Mouse (Mus musculus) macrophage (primary cell): ENCODE measurements around the gene Itga2. TPM values are rescaled to one million over a fixed set of nuclear protein-coding genes. Genes with fewer than 3 reads are reported as not detected.

ENCODE experiments used
- H3K27ac ChIP-seq: fragments of 350-480 bp; formaldehyde crosslinking; 2 replicates; pipeline ENCODE4 v1.9.0; 2021
- H3K36me3 ChIP-seq: fragments of 350-480 bp; formaldehyde crosslinking; 2 replicates; pipeline ENCODE4 v1.9.0; 2021; ENCODE audit errors: inconsistent target
- H3K4me3 ChIP-seq: fragments of 350-480 bp; formaldehyde crosslinking; 2 replicates; pipeline ENCODE4 v1.9.0; 2021; ENCODE audit errors: inconsistent target
- H3K79me2 ChIP-seq: fragments of 350-480 bp; formaldehyde crosslinking; 2 replicates; pipeline ENCODE4 v1.9.0; 2021; ENCODE audit errors: inconsistent target
- WGBS: methylation state at CpG from one replicate; pipeline ENCODE4 v1.1.7; 2026; ENCODE audit warnings: inconsistent platforms; ENCODE audit not compliant: missing documents; 5-methylcytosine and 5-hydroxymethylcytosine counted together
- polyA plus RNA-seq: library from polyadenylated mRNA; stranded (reverse); fragments of 250-400 nt; gene quantifications from 3 replicates; pipeline ENCODE4 v1.2.4, GENCODE M21; 2018; ENCODE audit warnings: inconsistent platforms
- total RNA-seq, 78 experiments: library from RNA; depleted of rRNA; stranded (reverse); fragments of 250-400 nt; gene quantifications; 1 replicate in 9 of 78; 2 replicates in 24 of 78; 3 replicates in 43 of 78; 4 replicates in 2 of 78; pipeline ENCODE4 v1.2.4; 2018; ENCODE audit warnings: inconsistent platforms in 56 of 78

Gene Itga2
- 1 to 10 TPM in 1 of 26 experiments, under 1 TPM in 6, not detected in 19; 0.11 to 1.0 (median 0.15) TPM for total RNA-seq (2018; cell fraction: chromatin; rRNA removed)
- total RNA-seq (2018; cell fraction: cytosol; rRNA removed) = under 1 TPM in 17 of 26 experiments, not detected in 9; under 0.01 to 0.41 (median 0.04) TPM
- total RNA-seq (2018; cell fraction: nucleus; rRNA removed) = under 1 TPM in 12 of 26 experiments, not detected in 14; 0.07 to 0.83 (median 0.14) TPM
- polyA plus RNA-seq = 0.02 to 0.09 TPM in 2 of 3 replicates, not detected in the other

DNA sequence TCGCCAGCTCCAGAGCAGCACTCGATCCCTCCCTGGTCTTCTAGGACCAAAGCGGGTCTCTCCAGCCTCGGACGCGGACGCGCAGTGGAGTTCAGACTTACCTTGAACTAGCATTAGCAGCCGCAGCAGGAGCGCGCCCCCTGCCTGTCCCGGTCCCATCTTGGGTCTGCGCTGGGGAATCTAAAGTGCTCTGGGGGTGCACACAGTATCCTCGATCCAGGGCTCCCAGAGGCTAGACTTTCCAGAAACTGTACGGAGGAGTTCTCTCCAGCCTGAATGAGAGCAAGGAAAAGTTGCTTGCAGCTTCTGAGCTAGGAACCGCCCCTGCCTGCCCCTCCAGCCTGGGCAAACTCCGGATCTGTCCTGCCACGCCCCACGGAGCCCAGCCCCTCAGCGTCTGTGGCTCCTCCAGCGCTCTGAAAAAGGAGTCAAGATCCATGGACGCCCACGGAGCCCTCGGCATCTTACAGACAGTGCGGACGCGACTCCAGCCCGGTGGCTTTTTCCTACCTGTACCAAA lies at the start of gene Itga2:
Gene Itga2, minus strand, starts transcription at position 326 of the 520 bp plus-strand sequence.
- WGBS = 2% methylated on average over 28 of the region's 28 CpGs
- Histone ChIP-seq H3K4me3 (peak within 1 kb of the TSS; percentile 28), H3K36me3 (no peaks in the 10 kb centered on the region), H3K27ac (no peak within 1 kb of the TSS), H3K79me2 (no peaks in the 10 kb centered on the region)

DNA sequence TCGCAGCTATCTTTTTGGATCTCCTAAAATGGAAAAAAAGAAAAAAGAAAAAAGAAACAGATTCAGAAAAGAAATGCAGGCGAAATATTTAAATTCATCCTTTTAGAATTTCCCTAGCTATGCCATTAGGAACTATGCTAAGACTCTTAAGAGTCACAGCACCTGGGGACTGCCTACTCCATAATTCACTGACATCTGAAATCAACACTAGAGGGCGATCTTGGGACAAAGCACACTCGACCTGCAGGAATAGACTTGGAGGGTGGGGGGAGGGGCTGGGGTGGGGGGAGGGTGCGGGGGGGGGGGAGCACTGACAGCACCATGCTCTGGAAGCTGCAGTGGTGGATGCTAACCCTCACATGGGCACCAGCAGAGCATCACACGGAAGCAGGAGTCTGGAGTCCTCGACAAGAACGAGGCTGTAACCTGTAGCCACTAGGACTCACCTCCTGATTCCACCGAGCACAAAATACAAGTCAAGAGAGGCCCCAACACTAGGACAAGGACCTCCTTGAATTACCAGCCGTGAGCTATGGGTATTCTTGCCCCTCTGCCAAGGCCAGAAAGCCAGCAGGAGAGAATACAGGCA lies 49.0 kb upstream of the Itga2 start:
- Histone ChIP-seq H3K27ac (no peak overlapping the region), H3K36me3 (no peaks in the 10 kb centered on the region), H3K79me2 (no peaks in the 10 kb centered on the region), H3K4me3 (no peak overlapping the region)
- WGBS = 66% methylated on average over 9 of the region's 10 CpGs

DNA sequence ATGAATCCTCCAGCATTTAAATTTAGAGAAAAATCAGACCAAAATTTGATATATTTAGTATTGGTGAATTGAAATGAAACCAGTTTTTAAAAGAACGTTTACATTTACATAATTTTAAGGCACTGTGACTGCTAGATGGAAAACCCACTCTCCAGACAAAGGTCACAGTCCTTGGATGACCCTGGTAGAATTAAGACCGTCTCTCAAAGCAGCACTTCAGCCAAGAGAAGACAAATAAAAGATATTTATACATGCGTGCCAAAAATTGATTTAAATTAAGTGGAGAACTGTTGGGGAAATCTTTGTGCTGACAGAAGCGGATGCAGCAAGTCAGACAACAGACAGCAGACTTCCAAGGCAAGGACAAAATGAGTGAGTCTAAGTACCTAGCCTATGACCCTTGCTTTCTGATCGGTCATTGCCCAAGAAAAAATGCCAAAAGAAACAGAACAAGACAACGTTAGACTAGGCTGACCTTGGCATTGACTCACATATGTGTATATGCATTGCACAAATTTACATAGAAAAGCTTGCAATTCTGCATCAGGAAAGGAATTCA lies 42.7 kb upstream of the Itga2 start:
- Histone ChIP-seq H3K36me3 (no peaks in the 10 kb centered on the region), H3K27ac (no peak overlapping the region), H3K79me2 (no peaks in the 10 kb centered on the region), H3K4me3 (no peak overlapping the region)
- 97% methylated on average over 6 of the region's 6 CpGs for WGBS

DNA sequence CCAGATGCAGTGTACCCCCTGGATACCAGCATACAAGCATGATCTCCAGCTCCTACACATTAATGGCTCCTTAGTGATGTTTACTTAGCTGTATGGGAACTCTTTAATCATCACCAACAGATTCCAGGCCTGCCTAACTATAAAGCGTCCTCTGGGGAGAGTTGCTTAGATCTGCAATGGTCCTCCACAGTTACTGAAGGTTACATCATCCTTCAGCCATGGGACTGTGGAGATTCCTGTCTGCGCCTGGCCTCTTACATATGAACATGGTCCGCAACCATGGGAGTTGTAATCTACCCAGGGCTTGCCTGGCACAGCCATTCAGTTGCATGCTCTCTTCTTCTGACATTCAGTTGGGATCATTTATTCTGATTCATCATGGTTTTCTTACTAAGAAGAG lies 40.0 kb upstream of the Itga2 start:
- Histone ChIP-seq H3K36me3 (no peaks in the 10 kb centered on the region), H3K27ac (no peak overlapping the region), H3K4me3 (no peak overlapping the region), H3K79me2 (no peaks in the 10 kb centered on the region)
- 92% methylated on average over 3 of the region's 3 CpGs for WGBS

DNA sequence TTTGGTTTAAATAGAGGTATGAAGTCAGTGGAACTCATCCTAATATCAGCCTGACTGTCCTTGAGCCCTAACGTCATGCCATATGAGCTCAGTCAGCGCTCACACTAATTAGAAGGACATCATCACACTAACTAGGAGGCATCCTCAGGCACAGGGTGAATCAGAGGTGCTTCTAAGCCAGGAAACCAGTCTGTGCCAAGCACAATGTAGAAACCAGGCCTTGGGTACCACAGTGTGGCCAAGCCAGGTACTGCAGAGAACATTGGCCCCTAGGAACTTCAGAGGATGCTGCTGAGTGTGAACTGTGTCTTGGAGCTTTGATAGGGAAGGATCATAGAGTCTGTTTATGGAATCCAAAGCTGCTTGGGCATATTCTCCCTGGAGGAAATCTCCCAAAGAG lies 32.3 kb upstream of the Itga2 start:
- Histone ChIP-seq H3K4me3 (no peak overlapping the region), H3K36me3 (no peaks in the 10 kb centered on the region), H3K27ac (no peak overlapping the region), H3K79me2 (no peaks in the 10 kb centered on the region)
- 64% methylated on average over 2 of the region's 2 CpGs for WGBS

DNA sequence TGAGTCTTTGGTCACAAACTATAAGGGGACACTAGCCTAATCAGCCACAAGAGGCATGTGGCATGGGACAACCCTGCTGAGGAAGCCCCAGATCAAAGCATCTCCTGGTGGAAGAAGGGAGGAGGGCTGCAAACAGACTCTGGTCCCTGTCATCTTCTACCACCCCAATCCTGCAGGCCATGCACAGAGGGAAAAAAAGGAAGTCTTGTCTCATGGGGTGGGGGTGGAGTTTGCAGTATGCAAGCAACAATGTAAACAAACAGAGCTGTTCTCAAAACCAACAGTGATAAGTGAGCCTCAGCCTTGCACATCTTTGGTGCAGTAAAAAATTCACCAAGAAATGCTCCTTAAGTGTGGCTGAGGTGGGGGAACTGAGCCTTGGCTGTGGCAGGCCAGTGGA lies 22.6 kb upstream of the Itga2 start:
- no peak overlapping the region for H3K27ac ChIP-seq
- H3K79me2 ChIP-seq = no peaks in the 10 kb centered on the region
- no peak overlapping the region for H3K4me3 ChIP-seq
- H3K36me3 ChIP-seq = no peaks in the 10 kb centered on the region

DNA sequence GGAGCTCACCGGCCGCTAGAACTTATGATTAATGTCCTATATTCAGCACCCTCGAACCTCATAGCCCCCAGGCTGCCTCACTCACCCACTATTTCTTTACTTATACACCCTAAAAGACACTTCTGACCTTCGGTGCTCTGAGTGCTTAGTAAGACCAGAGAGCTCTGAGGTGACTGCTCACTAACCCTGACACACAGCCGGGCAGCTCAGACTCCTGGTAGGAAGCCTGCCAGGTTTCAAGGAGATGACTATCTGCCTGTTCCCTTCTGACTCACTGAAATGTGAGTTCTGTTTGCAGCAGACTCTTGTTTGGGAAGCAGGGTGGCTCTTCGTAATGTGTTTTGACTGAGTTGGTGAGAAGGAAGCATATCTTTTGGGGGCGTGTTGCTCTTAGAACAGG lies 1.6 kb upstream of the Itga2 start:
- 61% methylated on average over 7 of the region's 7 CpGs for WGBS
- H3K27ac ChIP-seq = no peak overlapping the region
- no peaks in the 10 kb centered on the region for H3K79me2 ChIP-seq
- no peaks in the 10 kb centered on the region for H3K36me3 ChIP-seq
- no peak overlapping the region for H3K4me3 ChIP-seq

DNA sequence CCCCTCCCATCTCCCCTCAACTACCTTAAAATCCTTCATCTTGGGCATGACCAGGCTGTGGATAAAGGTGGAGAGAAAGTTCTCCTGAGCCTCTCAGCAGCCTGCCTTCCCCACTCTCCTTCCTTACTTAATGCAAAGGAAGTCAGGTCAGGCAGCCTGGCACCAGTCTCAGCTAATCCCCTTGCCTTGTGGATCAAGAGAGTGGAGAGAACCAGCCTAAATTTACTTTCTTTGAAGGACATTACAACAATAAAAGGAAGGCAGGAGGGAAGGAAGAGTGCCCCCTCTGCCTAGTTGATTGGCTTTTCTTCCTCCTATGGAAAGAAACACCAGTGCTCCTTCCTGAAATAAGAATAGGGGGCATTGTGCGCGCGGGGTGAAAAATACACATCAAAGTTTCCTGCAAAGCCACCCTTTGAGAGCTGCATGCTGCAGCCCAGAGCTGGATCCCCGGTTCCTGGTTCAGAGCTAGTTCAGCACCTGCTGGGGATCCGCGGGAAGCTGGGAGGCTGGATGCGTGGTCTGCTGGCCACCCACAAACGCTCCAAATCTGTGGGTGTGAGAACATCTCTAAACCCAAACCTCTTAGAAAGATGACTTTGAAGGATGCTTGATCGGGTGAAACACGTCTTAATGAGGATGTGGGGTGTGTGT lies 777 bp downstream of the Itga2 start:
- Histone ChIP-seq H3K36me3 (no peaks in the 10 kb centered on the region), H3K27ac (no peak overlapping the region), H3K4me3 (peak overlapping the region; percentile 28; the same call in 1 of the 2 replicates), H3K79me2 (no peaks in the 10 kb centered on the region)
- 0% methylated on average over 7 of the region's 10 CpGs for WGBS

DNA sequence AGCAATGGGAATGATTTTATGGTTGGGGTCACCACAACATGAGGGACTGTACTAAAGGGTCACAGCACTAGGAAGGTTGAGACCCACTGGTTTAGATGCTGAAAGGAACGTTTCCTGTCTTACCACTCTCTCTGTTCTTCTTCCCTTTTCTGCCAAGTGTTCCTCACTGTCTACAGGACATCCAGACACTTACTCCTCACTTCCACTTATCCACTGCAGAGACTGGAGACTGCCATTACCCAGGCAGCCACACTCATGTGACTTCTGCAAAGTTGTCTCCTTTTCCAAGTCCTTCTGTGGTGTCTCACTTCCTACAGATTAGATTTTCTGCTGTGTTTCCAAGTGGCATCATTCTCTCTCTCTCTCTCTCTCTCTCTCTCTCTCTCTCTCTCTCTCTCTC lies 7.1 kb downstream of the Itga2 start:
- Histone ChIP-seq H3K79me2 (no peaks in the 10 kb centered on the region), H3K36me3 (no peaks in the 10 kb centered on the region), H3K4me3 (no peak overlapping the region), H3K27ac (no peak overlapping the region)
- WGBS = 0% methylated on average over 1 of the region's 1 CpGs

DNA sequence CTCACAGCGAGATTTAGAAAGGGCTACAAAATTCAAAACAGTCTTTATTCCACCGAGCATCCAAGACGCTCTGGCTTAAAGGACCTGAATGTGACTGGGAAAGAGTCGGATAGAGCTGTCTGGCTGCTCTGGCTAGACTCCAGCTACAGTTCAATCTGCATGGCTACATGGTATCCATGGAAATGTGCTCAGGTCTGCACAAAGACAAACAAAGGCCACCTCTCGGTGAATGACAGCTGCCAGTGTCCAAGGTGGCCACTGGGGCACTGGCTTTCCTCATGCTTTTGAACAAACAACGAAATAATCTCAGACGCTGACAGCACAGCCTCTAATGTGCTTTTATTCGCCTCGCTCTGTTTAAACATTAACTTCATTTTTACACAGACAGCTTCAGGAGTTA lies 8.6 kb downstream of the Itga2 start:
- Histone ChIP-seq H3K27ac (no peak overlapping the region), H3K36me3 (no peaks in the 10 kb centered on the region), H3K79me2 (no peaks in the 10 kb centered on the region), H3K4me3 (no peak overlapping the region)
- 97% methylated on average over 9 of the region's 9 CpGs for WGBS

DNA sequence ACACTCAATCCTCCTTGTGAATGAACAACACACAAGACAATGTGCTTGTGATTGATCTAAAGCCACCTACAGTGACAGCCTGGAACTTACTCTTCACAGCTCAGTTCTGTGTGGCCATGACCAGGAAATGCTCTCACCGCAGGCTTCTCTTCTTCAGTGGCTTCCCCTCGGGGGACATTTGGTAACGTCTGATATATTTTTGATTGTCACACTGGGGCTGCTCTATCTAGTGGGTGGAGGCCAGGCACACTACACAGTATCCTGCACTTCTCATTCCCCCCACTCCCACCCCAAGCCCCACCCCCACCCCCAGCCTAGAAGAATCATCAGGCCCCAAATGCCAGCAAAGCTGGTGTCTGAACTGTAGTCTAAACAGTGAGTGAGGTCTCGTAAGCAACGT lies 16.1 kb downstream of the Itga2 start:
- no peaks in the 10 kb centered on the region for H3K79me2 ChIP-seq
- no peak overlapping the region for H3K4me3 ChIP-seq
- 10% methylated on average over 3 of the region's 5 CpGs for WGBS
- no peak overlapping the region for H3K27ac ChIP-seq
- no peaks in the 10 kb centered on the region for H3K36me3 ChIP-seq

DNA sequence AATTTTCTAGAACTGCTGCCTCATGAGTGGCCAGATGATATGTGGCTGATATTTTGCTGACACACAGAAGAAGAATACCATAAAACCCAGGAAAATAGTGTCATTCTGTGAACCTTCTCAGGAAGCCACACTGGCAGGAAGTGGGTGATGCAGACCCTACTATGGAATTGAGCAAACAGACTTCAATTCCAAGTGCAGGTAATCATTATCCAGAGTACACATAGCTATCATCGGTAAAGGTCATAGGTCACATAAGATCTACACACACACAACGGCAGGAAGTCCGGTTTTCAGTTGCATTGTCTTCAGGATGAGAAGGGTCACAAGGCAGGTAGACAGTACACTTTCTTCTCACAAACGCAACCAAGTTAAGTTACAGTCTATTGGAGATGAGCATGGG lies 16.9 kb downstream of the Itga2 start:
- Histone ChIP-seq H3K79me2 (no peaks in the 10 kb centered on the region), H3K36me3 (no peaks in the 10 kb centered on the region), H3K4me3 (no peak overlapping the region), H3K27ac (no peak overlapping the region)
- WGBS = 78% methylated on average over 3 of the region's 4 CpGs

DNA sequence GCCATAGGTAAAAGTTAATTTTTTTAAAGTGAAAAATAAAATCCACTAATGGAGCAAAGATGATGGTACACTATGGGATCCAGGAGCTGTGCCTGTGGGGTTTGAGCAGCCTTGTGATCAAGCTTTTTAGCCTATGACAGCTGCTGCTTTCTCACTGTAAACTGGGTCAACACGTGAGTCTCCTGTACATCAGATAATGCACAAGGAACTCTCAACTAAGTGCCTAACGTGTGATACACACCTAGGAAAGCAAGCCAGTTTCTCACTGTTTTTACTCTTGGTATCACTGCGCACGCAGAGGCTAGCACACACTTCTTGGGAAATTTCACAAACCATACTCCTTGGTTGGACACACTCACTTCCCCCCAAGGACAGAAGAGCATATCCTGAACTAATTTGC lies 17.3 kb downstream of the Itga2 start:
- H3K36me3 ChIP-seq = no peaks in the 10 kb centered on the region
- WGBS = 46% methylated on average over 4 of the region's 4 CpGs
- H3K4me3 ChIP-seq = no peak overlapping the region
- no peak overlapping the region for H3K27ac ChIP-seq
- no peaks in the 10 kb centered on the region for H3K79me2 ChIP-seq

DNA sequence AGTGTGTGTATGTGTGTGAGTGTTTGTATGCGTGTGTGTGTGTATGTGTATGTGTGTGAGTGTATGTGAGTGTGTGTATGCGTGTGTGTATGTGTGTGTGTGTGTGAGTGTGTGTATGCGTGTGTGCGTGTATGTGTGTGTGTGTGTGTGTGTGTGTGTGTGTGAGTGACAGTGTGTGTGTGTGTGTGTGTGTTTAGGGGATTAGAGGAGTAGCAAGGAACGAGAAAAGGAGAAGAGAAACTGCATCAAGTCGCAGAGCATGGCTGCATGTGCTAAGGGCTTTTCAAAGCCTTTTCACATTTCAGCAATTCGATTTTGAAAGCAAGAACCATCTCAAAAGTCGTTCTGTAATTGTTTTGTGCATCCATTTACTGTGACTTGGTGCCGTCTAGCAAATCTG lies 21.3 kb downstream of the Itga2 start:
- H3K4me3 ChIP-seq = no peak overlapping the region
- no peak overlapping the region for H3K27ac ChIP-seq
- 52% methylated on average over 9 of the region's 9 CpGs for WGBS
- H3K79me2 ChIP-seq = no peaks in the 10 kb centered on the region
- H3K36me3 ChIP-seq = no peaks in the 10 kb centered on the region

DNA sequence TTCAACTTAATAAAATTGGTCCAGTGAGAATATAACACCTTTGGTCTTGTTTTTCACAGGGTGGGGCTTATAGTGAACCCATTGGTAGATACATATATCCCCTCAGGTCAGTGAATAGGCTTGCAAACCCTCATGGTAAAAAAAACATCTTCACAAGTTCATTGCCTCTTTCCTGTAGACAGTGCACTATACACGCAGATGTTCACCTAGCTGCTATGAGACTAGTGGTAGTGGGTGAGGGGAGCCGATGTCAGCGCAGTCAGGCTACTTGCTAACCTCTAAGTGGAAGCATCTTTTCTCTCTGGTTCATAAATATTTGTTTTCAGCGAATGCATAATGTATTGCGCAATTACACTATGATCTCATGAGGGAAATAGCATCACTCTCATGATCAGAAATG lies 22.4 kb downstream of the Itga2 start:
- H3K27ac ChIP-seq = no peak overlapping the region
- H3K4me3 ChIP-seq = no peak overlapping the region
- no peaks in the 10 kb centered on the region for H3K79me2 ChIP-seq
- H3K36me3 ChIP-seq = no peaks in the 10 kb centered on the region
- WGBS = 90% methylated on average over 5 of the region's 5 CpGs
